Mouse (Mus musculus): ENCODE measurements around the gene Fam25c.
"Not testable (repeated sequence)": the region's sequence is repeated elsewhere in the genome, so short reads cannot be mapped to it uniquely, and the experiment has no call there.

Gene Fam25c

DNA sequence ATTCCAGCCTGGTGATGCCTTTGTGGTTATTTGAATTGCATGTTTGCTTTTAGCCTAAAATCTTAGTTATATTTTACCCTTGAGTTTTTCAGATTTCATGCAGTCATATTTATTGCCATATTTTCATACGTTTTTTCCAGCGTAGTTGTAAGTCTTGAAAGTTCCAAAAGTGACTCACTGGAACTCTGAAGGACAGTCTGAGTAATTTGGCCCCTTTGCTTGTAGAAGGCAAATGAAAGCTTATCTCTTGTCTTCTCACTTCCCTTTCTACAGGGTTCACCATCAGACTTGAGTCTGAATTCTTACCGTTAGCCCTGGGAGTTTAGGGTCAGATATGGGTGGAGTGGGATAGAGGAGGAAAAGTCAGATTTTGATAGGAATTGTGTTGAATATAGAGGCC is 28.6 kb downstream of the Fam25c start:
- no peak for DNase-seq (ENCODE audit: low spot score)

GRCm38 (mm10) chr14:34323576-34324085 is 31.6 kb downstream of the Fam25c start:
- no peak for DNase-seq (ENCODE audit: low spot score)

GRCm38 (mm10) chr14:34318113-34318512 is 37.1 kb downstream of the Fam25c start:
- no peak for DNase-seq (ENCODE audit: low spot score)

DNA sequence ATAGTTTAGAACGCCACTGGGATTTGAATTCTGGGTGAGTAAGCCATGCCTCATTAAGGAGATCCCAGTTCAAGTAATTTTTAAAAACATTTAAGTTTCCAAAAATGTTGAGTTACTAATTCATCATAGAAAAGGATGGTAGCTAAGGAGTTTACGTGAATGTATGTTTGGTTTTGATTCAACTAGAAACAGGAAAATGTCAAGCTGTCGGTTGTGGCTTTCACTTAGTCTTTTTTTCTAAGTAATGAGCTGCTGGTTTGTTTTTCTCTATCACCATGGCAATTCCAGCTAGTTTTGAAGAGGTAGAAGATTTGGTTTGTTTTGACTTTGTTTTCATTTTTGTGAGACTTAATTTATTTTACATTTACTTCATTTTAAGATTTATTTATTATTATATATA is 37.8 kb downstream of the Fam25c start:
- DNase-seq (ENCODE audit: low spot score): no peak

DNA sequence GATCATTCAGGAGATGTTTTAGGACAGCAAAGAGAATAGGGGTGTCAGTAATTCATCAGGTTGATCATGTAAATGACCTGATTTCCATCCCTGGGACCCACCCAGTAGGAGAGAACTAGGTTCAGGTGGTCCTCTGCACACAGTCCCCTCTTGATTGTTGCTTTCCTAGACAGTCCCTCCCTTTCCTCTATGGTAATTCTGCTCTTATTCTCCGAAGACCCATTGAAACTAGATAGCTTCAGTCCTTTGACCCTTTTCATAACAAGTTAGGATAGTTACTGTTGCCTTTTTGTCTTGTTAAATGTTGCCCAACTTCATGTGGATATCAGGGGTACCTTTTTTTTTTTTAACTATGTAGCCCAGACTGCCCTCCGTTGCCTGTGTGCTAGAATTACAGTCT is 38.9 kb downstream of the Fam25c start:
- DNase-seq (ENCODE audit: low spot score): no peak

- no peak for DNase-seq (ENCODE audit: low spot score)
Observed at GRCm38 (mm10) chr14:34314796-34315195, 40.4 kb downstream of the Fam25c start.

DNA sequence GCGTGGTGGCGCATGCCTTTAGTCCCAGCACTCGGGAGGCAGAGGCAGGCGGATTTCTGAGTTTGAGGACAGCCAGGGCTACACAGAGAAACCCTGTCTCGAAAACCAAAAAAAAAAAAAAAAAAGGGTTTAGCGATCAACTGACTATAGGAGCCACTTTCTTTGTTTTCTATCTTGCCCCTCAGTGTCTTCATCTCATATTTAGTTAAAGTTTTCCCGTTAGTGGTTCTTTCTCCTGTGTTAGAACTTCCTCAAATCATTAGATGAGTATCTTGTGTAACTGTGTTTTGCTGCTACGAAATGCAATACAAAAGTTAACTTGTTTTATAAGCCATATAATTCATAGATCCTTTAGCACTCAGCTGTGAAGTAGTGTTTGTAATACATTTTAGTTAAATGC is 40.9 kb downstream of the Fam25c start:
- DNase-seq (ENCODE audit: low spot score): not testable (repeated sequence)

DNA sequence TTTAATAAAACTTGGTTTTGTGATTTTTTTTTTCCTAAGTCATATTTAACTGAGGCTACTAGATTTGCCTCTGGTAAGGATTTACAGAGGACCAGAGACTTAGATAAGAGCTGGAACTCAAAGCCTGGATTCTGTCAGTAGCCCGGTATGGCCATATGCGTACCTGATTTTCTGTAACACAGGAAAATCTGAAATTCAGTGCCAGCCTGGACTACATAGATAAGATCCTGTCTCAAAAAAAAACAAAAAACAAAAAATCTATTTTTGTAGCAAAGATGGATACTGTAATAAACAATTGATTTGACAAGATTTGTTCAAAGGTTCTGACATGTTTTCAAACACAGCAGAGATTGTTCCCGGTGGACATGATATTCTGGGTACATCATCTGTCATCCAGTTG is 41.6 kb downstream of the Fam25c start:
- DNase-seq (ENCODE audit: low spot score): no peak

GRCm38 (mm10) chr14:34312339-34313048 is 42.7 kb downstream of the Fam25c start:
- no peak for DNase-seq (ENCODE audit: low spot score)

GRCm38 (mm10) chr14:34311691-34312090 is 43.5 kb downstream of the Fam25c start:
- DNase-seq (ENCODE audit: low spot score): no peak

GRCm38 (mm10) chr14:34311021-34311631 is 44.1 kb downstream of the Fam25c start:
- peak; percentile 37 for DNase-seq (ENCODE audit: low spot score)

GRCm38 (mm10) chr14:34310234-34310965 is 44.8 kb downstream of the Fam25c start, which contains the start of the genes Shld2 and Glud1:
Gene Shld2, minus strand, starts transcription at chr14:34310493.
Gene Glud1, plus strand, starts transcription at chr14:34310727.
- DNase-seq (ENCODE audit: low spot score): peak; percentile 90

GRCm38 (mm10) chr14:34309907-34310233 is 45.4 kb downstream of the Fam25c start:
- no peak for DNase-seq (ENCODE audit: low spot score)

DNA sequence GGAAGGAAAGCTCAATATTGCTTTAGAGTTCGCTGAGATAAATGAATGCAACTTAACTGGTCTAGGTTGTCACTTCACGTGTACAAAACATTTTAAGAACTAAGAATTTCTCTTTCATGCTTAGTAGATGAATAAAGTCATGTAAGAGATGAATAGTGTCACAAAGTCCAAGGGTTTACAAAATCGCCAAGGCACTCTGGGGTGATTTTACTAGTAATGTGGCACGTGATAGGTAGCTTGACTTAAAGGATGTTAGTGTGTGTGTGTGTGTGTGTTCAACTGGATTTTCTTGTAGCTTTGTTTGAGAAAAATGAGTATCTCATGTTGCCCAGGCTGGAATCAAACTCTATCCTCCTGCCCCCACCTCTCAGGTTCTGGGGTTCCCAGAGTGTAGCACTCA is 46.0 kb downstream of the Fam25c start:
- no peak for DNase-seq (ENCODE audit: low spot score)

DNA sequence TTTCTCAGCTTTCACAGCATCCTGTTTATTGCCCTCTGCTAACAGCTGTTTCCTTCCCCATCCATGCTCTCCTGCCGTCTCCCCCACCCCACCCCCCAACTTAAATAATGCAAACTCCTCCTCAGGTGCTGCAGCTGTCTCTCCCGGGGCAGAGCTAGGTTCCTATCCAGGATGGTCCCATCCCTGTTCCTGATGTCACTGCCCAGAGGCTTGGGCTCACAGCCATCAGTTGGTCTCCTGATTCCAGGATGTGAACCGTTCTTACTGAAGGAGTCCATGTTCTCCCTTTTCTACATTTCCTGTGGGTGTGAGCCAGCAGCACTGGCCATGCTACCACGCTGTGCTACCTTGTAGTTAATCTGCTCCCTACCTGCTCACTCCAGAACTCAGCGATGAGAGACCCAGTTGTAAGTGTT is 52.0 kb downstream of the Fam25c start:
- DNase-seq (ENCODE audit: low spot score): no peak

- DNase-seq (ENCODE audit: low spot score): no peak
Observed at GRCm38 (mm10) chr14:34302681-34303242, 52.5 kb downstream of the Fam25c start.
